Mouse (Mus musculus): ENCODE measurements around the gene Chmp4b. TPM values are rescaled to one million over a fixed set of nuclear protein-coding genes. Genes with fewer than 3 reads are reported as not detected.

Chmp4b gene
- polyA plus RNA-seq, 1 experiment from 2014 or later: 16.6 TPM

GRCm38 (mm10) chr2:154642005-154642459, 9.5 kb upstream of the Chmp4b start:
- no peaks in the 10 kb centered on the region for H3K27me3 ChIP-seq (ENCODE audit: control insufficient read depth, insufficient read depth, low read length)
- H3K9ac ChIP-seq (ENCODE audit: low read length): no peak overlapping the region
- H3K4me2 ChIP-seq (ENCODE audit: low read length): no peak overlapping the region
- no peak for ATAC-seq (ENCODE audit: insufficient number of reproducible peaks, insufficient read depth, low FRiP score, low read depth)
- no peak overlapping the region for H3K27ac ChIP-seq (replicated peaks in 1 of 2; ENCODE audit: control insufficient read depth in 1 of 2, insufficient read depth in 1 of 2, low read depth in 2 of 2, low read length in 2 of 2)
- peaks cover 23% of the 10 kb centered on the region for H3K36me3 ChIP-seq (ENCODE audit: control insufficient read depth, insufficient read depth, low read length)
- H3K4me3 ChIP-seq (ENCODE audit: control insufficient read depth in 1 of 2, insufficient read depth in 1 of 2, low read depth in 1 of 2, low read length in 2 of 2): no peak overlapping the region
- WGBS: 94% methylated on average over 9 of the region's 9 CpGs
- 0 out of 2 replicates have a peak, but pooled peaks cover 5% of the 10 kb centered on the region for H3K9me3 ChIP-seq (ENCODE audit: control insufficient read depth, low read length)
- H3K4me1 ChIP-seq (ENCODE audit: control insufficient read depth in 2 of 2, insufficient read depth in 2 of 2, low read length in 2 of 2): no peaks in the 10 kb centered on the region

- H3K36me3 ChIP-seq (ENCODE audit: control insufficient read depth, insufficient read depth, low read length): peaks cover 21% of the 10 kb centered on the region
- H3K27me3 ChIP-seq (ENCODE audit: control insufficient read depth, insufficient read depth, low read length): no peaks in the 10 kb centered on the region
- 0 out of 2 replicates have a peak, but pooled peaks cover 5% of the 10 kb centered on the region for H3K9me3 ChIP-seq (ENCODE audit: control insufficient read depth, low read length)
- WGBS: 51% methylated on average over 6 of the region's 6 CpGs
- ATAC-seq (ENCODE audit: insufficient number of reproducible peaks, insufficient read depth, low FRiP score, low read depth): no peak
- no peak overlapping the region for H3K4me3 ChIP-seq (ENCODE audit: control insufficient read depth in 1 of 2, insufficient read depth in 1 of 2, low read depth in 1 of 2, low read length in 2 of 2)
- H3K4me1 ChIP-seq (ENCODE audit: control insufficient read depth in 2 of 2, insufficient read depth in 2 of 2, low read length in 2 of 2): no peaks in the 10 kb centered on the region
- no peak overlapping the region for H3K27ac ChIP-seq (replicated peaks in 1 of 2; ENCODE audit: control insufficient read depth in 1 of 2, insufficient read depth in 1 of 2, low read depth in 2 of 2, low read length in 2 of 2)
- H3K4me2 ChIP-seq (ENCODE audit: low read length): no peak overlapping the region
- H3K9ac ChIP-seq (ENCODE audit: low read length): no peak overlapping the region
Observed at GRCm38 (mm10) chr2:154642712-154643385, 8.7 kb upstream of the Chmp4b start.

- Histone ChIP-seq H3K9ac (ENCODE audit: low read length) (no peak overlapping the region), H3K4me1 (ENCODE audit: control insufficient read depth in 2 of 2, insufficient read depth in 2 of 2, low read length in 2 of 2) (no peaks in the 10 kb centered on the region), H3K4me2 (ENCODE audit: low read length) (no peak overlapping the region), H3K4me3 (ENCODE audit: control insufficient read depth in 1 of 2, insufficient read depth in 1 of 2, low read depth in 1 of 2, low read length in 2 of 2) (no peak overlapping the region), H3K36me3 (ENCODE audit: control insufficient read depth, insufficient read depth, low read length) (peaks cover 12% of the 10 kb centered on the region; the same call in 1 of the 2 replicates), H3K9me3 (ENCODE audit: control insufficient read depth, low read length) (no peaks in the 10 kb centered on the region), H3K27me3 (ENCODE audit: control insufficient read depth, insufficient read depth, low read length) (no peaks in the 10 kb centered on the region), H3K27ac (replicated peaks in 1 of 2; ENCODE audit: control insufficient read depth in 1 of 2, insufficient read depth in 1 of 2, low read depth in 2 of 2, low read length in 2 of 2) (no peak overlapping the region)
- no peak for ATAC-seq (ENCODE audit: insufficient number of reproducible peaks, insufficient read depth, low FRiP score, low read depth)
- 77% methylated on average over 5 of the region's 5 CpGs for WGBS
Observed at GRCm38 (mm10) chr2:154646634-154647033, 4.9 kb upstream of the Chmp4b start.

- H3K27me3 ChIP-seq (ENCODE audit: control insufficient read depth, insufficient read depth, low read length): no peaks in the 10 kb centered on the region
- no peaks in the 10 kb centered on the region for H3K9me3 ChIP-seq (ENCODE audit: control insufficient read depth, low read length)
- no peak overlapping the region for H3K4me3 ChIP-seq (ENCODE audit: control insufficient read depth in 1 of 2, insufficient read depth in 1 of 2, low read depth in 1 of 2, low read length in 2 of 2)
- H3K36me3 ChIP-seq (ENCODE audit: control insufficient read depth, insufficient read depth, low read length): peaks cover 10% of the 10 kb centered on the region; the same call in 1 of the 2 replicates
- 20% methylated on average over 3 of the region's 3 CpGs for WGBS
- no peak overlapping the region for H3K27ac ChIP-seq (replicated peaks in 1 of 2; ENCODE audit: control insufficient read depth in 1 of 2, insufficient read depth in 1 of 2, low read depth in 2 of 2, low read length in 2 of 2)
- ATAC-seq (ENCODE audit: insufficient number of reproducible peaks, insufficient read depth, low FRiP score, low read depth): no peak
- H3K4me1 ChIP-seq (ENCODE audit: control insufficient read depth in 2 of 2, insufficient read depth in 2 of 2, low read length in 2 of 2): no peaks in the 10 kb centered on the region
- H3K4me2 ChIP-seq (ENCODE audit: low read length): no peak overlapping the region
- H3K9ac ChIP-seq (ENCODE audit: low read length): no peak overlapping the region
Observed at GRCm38 (mm10) chr2:154648086-154648485, 3.4 kb upstream of the Chmp4b start.

GRCm38 (mm10) chr2:154650404-154650803, 1.1 kb upstream of the Chmp4b start:
- no peaks in the 10 kb centered on the region for H3K27me3 ChIP-seq (ENCODE audit: control insufficient read depth, insufficient read depth, low read length)
- H3K4me3 ChIP-seq (ENCODE audit: control insufficient read depth in 1 of 2, insufficient read depth in 1 of 2, low read depth in 1 of 2, low read length in 2 of 2): no peak overlapping the region
- 84% methylated on average over 3 of the region's 3 CpGs for WGBS
- no peaks in the 10 kb centered on the region for H3K36me3 ChIP-seq (ENCODE audit: control insufficient read depth, insufficient read depth, low read length)
- no peak overlapping the region for H3K27ac ChIP-seq (replicated peaks in 1 of 2; ENCODE audit: control insufficient read depth in 1 of 2, insufficient read depth in 1 of 2, low read depth in 2 of 2, low read length in 2 of 2)
- no peaks in the 10 kb centered on the region for H3K9me3 ChIP-seq (ENCODE audit: control insufficient read depth, low read length)
- no peak for ATAC-seq (ENCODE audit: insufficient number of reproducible peaks, insufficient read depth, low FRiP score, low read depth)
- H3K9ac ChIP-seq (ENCODE audit: low read length): no peak overlapping the region
- no peaks in the 10 kb centered on the region for H3K4me1 ChIP-seq (ENCODE audit: control insufficient read depth in 2 of 2, insufficient read depth in 2 of 2, low read length in 2 of 2)
- no peak overlapping the region for H3K4me2 ChIP-seq (ENCODE audit: low read length)

DNA sequence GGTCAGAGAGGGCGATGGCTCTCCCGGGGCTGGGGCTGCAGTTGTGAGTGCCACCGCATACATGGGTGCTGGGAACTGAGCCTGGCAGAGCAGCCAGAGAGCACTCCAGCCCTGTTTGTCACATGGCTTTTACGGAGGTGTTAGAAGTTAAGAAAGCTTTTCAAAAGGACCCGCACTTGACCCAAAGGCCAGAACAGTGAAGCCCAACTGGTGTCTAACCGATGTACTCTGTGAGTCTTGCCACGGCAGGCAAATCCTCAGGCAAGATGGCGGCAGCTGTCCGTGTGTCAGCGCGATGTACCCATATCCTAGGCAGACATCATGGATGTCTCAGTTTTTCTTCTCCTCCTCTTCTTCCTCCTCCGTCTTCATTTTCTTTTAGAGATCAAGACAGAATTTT, 3.5 kb downstream of the Chmp4b start:
- Histone ChIP-seq H3K27ac (replicated peaks in 1 of 2; ENCODE audit: control insufficient read depth in 1 of 2, insufficient read depth in 1 of 2, low read depth in 2 of 2, low read length in 2 of 2) (no peak overlapping the region), H3K9ac (ENCODE audit: low read length) (no peak overlapping the region), H3K9me3 (ENCODE audit: control insufficient read depth, low read length) (no peaks in the 10 kb centered on the region), H3K27me3 (ENCODE audit: control insufficient read depth, insufficient read depth, low read length) (no peaks in the 10 kb centered on the region), H3K4me1 (ENCODE audit: control insufficient read depth in 2 of 2, insufficient read depth in 2 of 2, low read length in 2 of 2) (peaks cover 8 to 23% of the 10 kb centered on the region in 2 experiments), H3K4me3 (ENCODE audit: control insufficient read depth in 1 of 2, insufficient read depth in 1 of 2, low read depth in 1 of 2, low read length in 2 of 2) (no peak overlapping the region), H3K4me2 (ENCODE audit: low read length) (no peak overlapping the region), H3K36me3 (ENCODE audit: control insufficient read depth, insufficient read depth, low read length) (no peaks in the 10 kb centered on the region)
- ATAC-seq (ENCODE audit: insufficient number of reproducible peaks, insufficient read depth, low FRiP score, low read depth): no peak
- 85% methylated on average over 12 of the region's 12 CpGs for WGBS

GRCm38 (mm10) chr2:154655878-154656414, 4.4 kb downstream of the Chmp4b start:
- WGBS: 74% methylated on average over 2 of the region's 2 CpGs
- no peaks in the 10 kb centered on the region for H3K27me3 ChIP-seq (ENCODE audit: control insufficient read depth, insufficient read depth, low read length)
- H3K9ac ChIP-seq (ENCODE audit: low read length): peak overlapping the region; percentile 54
- H3K27ac ChIP-seq (replicated peaks in 1 of 2; ENCODE audit: control insufficient read depth in 1 of 2, insufficient read depth in 1 of 2, low read depth in 2 of 2, low read length in 2 of 2): 0 out of 4 replicates have a peak overlapping the region, but pooled peaks of 1 of the 2 experiments have one; percentile 39
- H3K4me2 ChIP-seq (ENCODE audit: low read length): peak overlapping the region; percentile 78
- peaks cover 8 to 26% of the 10 kb centered on the region in 2 experiments for H3K4me1 ChIP-seq (ENCODE audit: control insufficient read depth in 2 of 2, insufficient read depth in 2 of 2, low read length in 2 of 2)
- no peak overlapping the region for H3K4me3 ChIP-seq (ENCODE audit: control insufficient read depth in 1 of 2, insufficient read depth in 1 of 2, low read depth in 1 of 2, low read length in 2 of 2)
- no peaks in the 10 kb centered on the region for H3K9me3 ChIP-seq (ENCODE audit: control insufficient read depth, low read length)
- ATAC-seq (ENCODE audit: insufficient number of reproducible peaks, insufficient read depth, low FRiP score, low read depth): no peak
- H3K36me3 ChIP-seq (ENCODE audit: control insufficient read depth, insufficient read depth, low read length): peaks cover 6% of the 10 kb centered on the region
